Mouse (Mus musculus) kidney, adult 10 weeks (tissue): ENCODE data around the gene Xab2. TPM values are rescaled to one million over a fixed set of nuclear protein-coding genes. Genes with fewer than 3 reads are reported as not detected.

Source experiments
- polyA plus RNA-seq: library from polyadenylated mRNA; stranded (reverse); fragments of 350-450 nt; fragmentation: Illumina TruSeq; extraction: RNeasy Lipid Tissue Mini Kit (QIAGEN cat#74804); gene quantifications from one replicate; pipeline ENCODE4 v1.2.3, GENCODE M21; 2014; ENCODE audit warnings: low read depth, low replicate concordance

Xab2 gene
- 0.12 TPM for polyA plus RNA-seq

GRCm38 (mm10) chr8:3621199-3621970 is at the start of gene Xab2, which contains the start of gene Pet100:
TSS of gene Xab2 (minus strand) at chr8:3621316.
TSS of gene Pet100 (plus strand) at chr8:3621548.

GRCm38 (mm10) chr8:3665507-3665906 is 44.4 kb upstream of the Xab2 start, which contains the start of gene Mcemp1:
TSS of gene Mcemp1 (plus strand) at chr8:3665754.

DNA sequence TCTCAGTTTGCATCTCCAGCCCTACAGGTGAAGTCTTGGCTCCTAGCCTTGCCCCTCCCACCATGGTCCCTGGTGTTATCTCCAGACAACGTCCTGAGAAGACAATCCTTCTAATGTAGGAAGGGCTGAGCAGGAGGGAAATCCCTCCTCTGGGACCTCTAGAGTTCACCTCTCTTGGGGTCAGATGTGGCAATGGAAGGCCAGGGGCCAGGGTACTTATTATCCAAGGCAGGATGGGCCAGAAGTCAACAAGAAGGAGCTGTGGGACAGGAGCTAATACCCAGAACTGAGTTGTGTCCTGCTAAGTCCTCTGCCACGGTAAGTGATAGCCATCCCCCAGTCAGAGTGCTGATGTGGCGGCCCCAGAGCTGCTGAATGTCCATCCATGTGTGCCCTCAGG is 34.4 kb upstream of the Xab2 start, which contains the start of gene Retn:
Retn (plus strand) TSS at position 245 of the 400 bp plus-strand sequence.

GRCm38 (mm10) chr8:3630647-3631477 is 9.7 kb upstream of the Xab2 start, which contains the start of gene Stxbp2:
TSS of gene Stxbp2 (plus strand) at chr8:3630955.

DNA sequence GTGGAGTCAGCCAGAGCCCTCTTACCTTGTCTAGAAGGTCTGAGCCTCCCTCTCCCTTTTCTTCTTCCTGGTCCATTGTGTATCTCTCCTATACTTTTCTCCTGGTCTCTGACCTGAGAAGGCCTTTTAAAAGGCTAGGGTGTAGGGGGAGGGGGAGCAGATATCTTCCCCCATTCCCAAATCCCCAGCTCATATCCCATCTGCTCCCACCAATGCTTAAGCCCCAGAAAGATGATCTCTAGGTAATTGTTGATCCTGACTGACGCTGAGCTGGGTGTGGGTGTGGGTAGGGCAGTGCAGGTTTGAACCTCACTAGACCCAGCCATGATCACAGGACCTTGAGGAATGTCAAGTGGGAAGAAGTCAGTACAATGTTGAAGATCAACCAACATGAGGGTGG is 4.3 kb upstream of the Xab2 start, which contains the start of gene Pcp2:
Pcp2 (minus strand) TSS at position 101 of the 400 bp plus-strand sequence.

GRCm38 (mm10) chr8:3586993-3587390 is 34.1 kb downstream of the Xab2 start, which contains the start of gene Camsap3:
TSS of gene Camsap3 (plus strand) at chr8:3587293.

DNA sequence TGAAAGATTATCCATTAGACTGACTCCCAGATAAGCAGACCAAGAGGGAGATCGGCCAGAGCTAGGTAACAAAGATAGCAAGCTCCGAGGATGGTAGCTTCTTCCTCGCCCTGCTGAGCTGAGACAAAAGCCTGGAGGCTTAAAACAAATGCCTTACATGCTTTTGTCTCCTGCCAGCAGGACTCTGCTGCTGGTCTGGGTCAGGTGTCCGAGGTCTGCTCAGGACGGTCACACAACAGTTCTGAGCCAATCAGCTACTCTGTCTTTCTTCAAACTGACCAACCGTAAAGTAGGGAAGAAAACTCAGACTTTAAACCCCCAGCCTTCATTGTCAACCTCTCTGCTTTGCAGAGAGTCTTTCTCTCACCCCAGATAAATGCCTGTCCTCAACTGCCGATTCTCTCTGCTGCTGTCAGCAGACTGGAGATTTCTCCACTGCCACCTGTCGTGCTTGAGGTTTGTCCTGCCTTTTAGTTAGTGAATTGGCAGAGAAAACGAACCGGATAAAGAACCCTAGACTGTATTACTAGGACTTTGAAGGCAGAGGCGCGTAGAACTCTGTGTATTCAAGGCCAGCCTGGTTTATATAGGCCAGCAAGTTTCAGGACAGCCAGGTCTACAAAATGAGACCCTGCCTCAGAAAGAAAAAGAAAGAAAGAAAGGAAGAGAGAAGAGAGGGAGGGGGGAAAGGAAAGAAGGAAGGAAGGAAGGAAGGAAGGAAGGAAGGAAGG is 53.3 kb downstream of the Xab2 start, which contains the start of gene C330021F23Rik:
C330021F23Rik (plus strand) TSS at position 350 of the 731 bp plus-strand sequence.

Other genes starting within 250 kb of the Xab2 start
- 10.0 TPM for gene Arhgef18, start 228.3 kb downstream of the Xab2 start, polyA plus RNA-seq
- 1.5 TPM for gene Pex11g, start 153.6 kb downstream of the Xab2 start, polyA plus RNA-seq
- gene Tex45, start 150.5 kb downstream of the Xab2 start, polyA plus RNA-seq, result not detected
- gene Zfp358, start 128.2 kb downstream of the Xab2 start, polyA plus RNA-seq, result 2.0 TPM
- gene Mcoln1, start 120.9 kb downstream of the Xab2 start, polyA plus RNA-seq, result 9.3 TPM
- 8.4 TPM for gene Pnpla6, start 105.9 kb downstream of the Xab2 start, polyA plus RNA-seq
- gene C330021F23Rik, start 53.3 kb downstream of the Xab2 start, polyA plus RNA-seq, result 2.2 TPM
- 1.6 TPM for gene Camsap3, start 34.0 kb downstream of the Xab2 start, polyA plus RNA-seq
- 17.4 TPM for gene Pet100, start 232 bp upstream of the Xab2 start, polyA plus RNA-seq
- not detected for gene Pcp2, start 4.2 kb upstream of the Xab2 start, polyA plus RNA-seq
- gene Stxbp2, start 9.6 kb upstream of the Xab2 start, polyA plus RNA-seq, result 18.8 TPM
- gene Retn, start 34.5 kb upstream of the Xab2 start, polyA plus RNA-seq, result 1.3 TPM
- not detected for gene Mcemp1, start 44.4 kb upstream of the Xab2 start, polyA plus RNA-seq
- not detected for gene Fcor, start 51.0 kb upstream of the Xab2 start, polyA plus RNA-seq
- 7.9 TPM for gene Trappc5, start 55.0 kb upstream of the Xab2 start, polyA plus RNA-seq
- gene Fcer2a, start 72.9 kb upstream of the Xab2 start, polyA plus RNA-seq, result not detected
- gene Clec4g, start 99.3 kb upstream of the Xab2 start, polyA plus RNA-seq, result not detected
- gene Cd209a, start 127.7 kb upstream of the Xab2 start, polyA plus RNA-seq, result 3.9 TPM
- not detected for gene Cd209e, start 233.0 kb upstream of the Xab2 start, polyA plus RNA-seq